Mouse (Mus musculus) bone marrow macrophage, adult 2 months (primary cell): ENCODE measurements around the gene Atp1a4.

Experiments used
- CTCF ChIP-seq: IDR thresholded peaks from 2 replicates; pipeline ENCODE4 v1.5.1; 2012; ENCODE audit warnings: low read depth, mild to moderate bottlenecking, low read length, moderate library complexity
- POLR2A ChIP-seq: IDR thresholded peaks from 2 replicates; pipeline ENCODE4 v1.6.1; 2012; ENCODE audit warnings: mild to moderate bottlenecking, low read depth, low read length, borderline replicate concordance

- TF ChIP-seq POLR2A (no peak), CTCF (no peak)
Observed at GRCm38 (mm10) chr1:172258314-172258713, at the start of gene Atp1a4.
